Mouse (Mus musculus) small intestine, adult 2 months (tissue): ENCODE measurements around the gene Tns1. TPM values are rescaled to one million over a fixed set of nuclear protein-coding genes. Genes with fewer than 3 reads are reported as not detected.
A peak's percentile ranks its signal among the peaks of the same experiment; 100 is the strongest.

Experiments used
- H3K27ac ChIP-seq: fragments of 200-500 bp; 2 replicates; pipeline ENCODE4 v1.5.1; 2012; ENCODE audit warnings: low read depth, low read length, control low read depth, inconsistent platforms; ENCODE audit not compliant: insufficient read depth
- H3K27me3 ChIP-seq: fragments of 200-500 bp; 2 replicates; pipeline ENCODE4 v1.6.1; 2012; ENCODE audit warnings: mild to moderate bottlenecking, moderate library complexity, low read length, inconsistent platforms; ENCODE audit not compliant: control insufficient read depth, insufficient read depth
- H3K36me3 ChIP-seq: fragments of 200-500 bp; 2 replicates; pipeline ENCODE4 v1.6.1; 2012; ENCODE audit warnings: mild to moderate bottlenecking, low read length, control low read depth, inconsistent platforms; ENCODE audit not compliant: control insufficient read depth, insufficient read depth
- H3K4me1 ChIP-seq: fragments of 200-500 bp; 2 replicates; pipeline ENCODE4 v1.6.1; 2012; ENCODE audit warnings: low read length, inconsistent platforms, mixed read lengths; ENCODE audit not compliant: control insufficient read depth, insufficient read depth, insufficient read length
- H3K4me3 ChIP-seq: fragments of 200-500 bp; 2 replicates; pipeline ENCODE4 v1.5.1; 2012; ENCODE audit warnings: low read depth, mild to moderate bottlenecking, control low read depth, inconsistent platforms, low read length, moderate library complexity
- CTCF ChIP-seq: fragments of 200-500 bp; IDR thresholded peaks from 2 replicates; pipeline ENCODE4 v1.5.1; 2012; ENCODE audit warnings: low read depth, mild to moderate bottlenecking, control low read depth, inconsistent platforms, low read length, moderate library complexity, mixed read lengths; ENCODE audit not compliant: insufficient replicate concordance, insufficient read length; ENCODE audit errors: extremely low read depth
- POLR2A ChIP-seq: fragments of 200-500 bp; IDR thresholded peaks from 2 replicates; pipeline ENCODE4 v1.6.1; 2012; ENCODE audit warnings: low read depth, mild to moderate bottlenecking, control low read depth, inconsistent platforms, low read length, moderate library complexity
- WGBS: fragments of 180-500 bp; shearing (Covaris S2); methylation state at CpG from one replicate; pipeline ENCODE4 v1.1.7; 2018; 5-methylcytosine and 5-hydroxymethylcytosine counted together
- polyA plus RNA-seq: library from polyadenylated mRNA; depleted of rRNA; stranded (reverse); fragments of >200 nt; gene quantifications from 2 replicates; pipeline ENCODE4 v1.2.3, GENCODE M21; 2012

The Tns1 gene
- polyA plus RNA-seq, 1 experiment, result 79.6 TPM

DNA sequence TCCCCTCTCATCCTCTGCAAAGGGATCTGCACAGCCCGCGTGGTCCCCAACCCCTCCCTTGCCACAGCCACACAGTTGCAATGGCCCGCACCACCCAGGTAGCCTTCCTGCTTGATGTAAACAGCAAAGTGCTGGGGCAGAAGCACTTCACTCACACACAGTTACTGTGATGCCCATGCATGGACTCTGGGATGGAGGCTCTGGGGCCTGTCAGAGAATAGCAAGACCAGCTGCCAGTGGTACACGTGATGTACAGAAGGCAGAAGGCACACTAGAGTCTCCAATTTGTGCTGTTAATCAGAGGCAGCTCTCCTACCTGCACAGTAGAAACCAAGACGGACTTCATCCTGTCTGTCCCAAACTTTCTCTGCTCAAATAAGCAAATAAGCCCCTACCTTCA lies 181.0 kb downstream of the Tns1 start:
- no peaks in the 10 kb centered on the region for H3K36me3 ChIP-seq
- H3K4me1 ChIP-seq, result no peaks in the 10 kb centered on the region
- TF ChIP-seq POLR2A (no peak), CTCF (no peak)
- H3K27me3 ChIP-seq, result no peaks in the 10 kb centered on the region
- peak overlapping the region; percentile 16; the same call in 1 of the 2 replicates for H3K27ac ChIP-seq
- H3K4me3 ChIP-seq, result no peak overlapping the region
- WGBS, result 81% methylated on average over 5 of the region's 5 CpGs

DNA sequence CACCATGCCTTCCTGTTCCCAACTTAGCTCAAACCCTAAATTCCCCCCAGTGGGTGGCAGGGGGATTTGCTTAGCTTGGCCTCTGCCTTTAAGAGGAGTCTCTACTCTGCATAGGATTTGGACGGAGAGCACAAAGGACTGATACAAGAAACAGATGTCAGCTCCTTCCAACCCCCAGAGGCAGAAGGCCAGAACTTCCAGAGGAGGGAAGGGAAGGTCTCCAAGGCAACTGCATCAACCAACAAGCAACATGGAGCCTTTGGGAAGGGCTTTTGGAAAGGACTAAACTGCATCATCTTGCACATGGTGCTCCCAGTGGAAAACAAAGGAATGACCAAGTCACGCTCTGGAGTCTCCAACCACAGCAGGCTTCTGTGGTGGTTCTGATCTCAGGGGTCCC lies 182.0 kb downstream of the Tns1 start:
- no peak for TF ChIP-seq POLR2A
- no peak for TF ChIP-seq CTCF
- H3K4me3 ChIP-seq, result no peak overlapping the region
- H3K27me3 ChIP-seq, result no peaks in the 10 kb centered on the region
- H3K27ac ChIP-seq, result peak overlapping the region; percentile 42; the same call in 1 of the 2 replicates
- no peaks in the 10 kb centered on the region for H3K36me3 ChIP-seq
- H3K4me1 ChIP-seq, result no peaks in the 10 kb centered on the region
- 64% methylated on average over 2 of the region's 2 CpGs for WGBS

DNA sequence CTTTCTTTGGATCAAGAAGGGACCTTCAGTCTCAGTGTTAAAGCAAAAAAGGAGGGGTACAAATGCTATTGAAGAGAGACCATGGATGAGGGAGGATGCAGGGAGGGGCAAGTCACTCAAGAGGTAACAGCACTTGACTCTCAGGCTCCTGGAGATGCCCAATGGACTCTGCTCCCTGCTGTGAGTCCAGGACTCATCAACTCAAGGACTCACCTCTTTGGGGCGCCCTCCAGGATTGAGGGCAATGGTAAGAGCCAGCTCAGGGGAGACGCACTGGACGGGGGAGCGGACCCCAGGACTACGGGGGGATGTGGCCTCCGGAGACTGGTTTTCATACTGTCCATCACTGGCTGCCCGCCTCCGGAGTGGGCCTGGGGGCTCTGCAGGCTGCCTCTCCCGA lies 182.6 kb downstream of the Tns1 start:
- WGBS, result 80% methylated on average over 9 of the region's 9 CpGs
- Histone ChIP-seq H3K27me3 (no peaks in the 10 kb centered on the region), H3K36me3 (0 out of 2 replicates have a peak, but pooled peaks cover under 1% of the 10 kb centered on the region), H3K27ac (0 out of 2 replicates have a peak overlapping the region, but pooled peaks have one; percentile 7), H3K4me3 (no peak overlapping the region), H3K4me1 (no peaks in the 10 kb centered on the region)
- no peak for TF ChIP-seq CTCF
- TF ChIP-seq POLR2A, result no peak

DNA sequence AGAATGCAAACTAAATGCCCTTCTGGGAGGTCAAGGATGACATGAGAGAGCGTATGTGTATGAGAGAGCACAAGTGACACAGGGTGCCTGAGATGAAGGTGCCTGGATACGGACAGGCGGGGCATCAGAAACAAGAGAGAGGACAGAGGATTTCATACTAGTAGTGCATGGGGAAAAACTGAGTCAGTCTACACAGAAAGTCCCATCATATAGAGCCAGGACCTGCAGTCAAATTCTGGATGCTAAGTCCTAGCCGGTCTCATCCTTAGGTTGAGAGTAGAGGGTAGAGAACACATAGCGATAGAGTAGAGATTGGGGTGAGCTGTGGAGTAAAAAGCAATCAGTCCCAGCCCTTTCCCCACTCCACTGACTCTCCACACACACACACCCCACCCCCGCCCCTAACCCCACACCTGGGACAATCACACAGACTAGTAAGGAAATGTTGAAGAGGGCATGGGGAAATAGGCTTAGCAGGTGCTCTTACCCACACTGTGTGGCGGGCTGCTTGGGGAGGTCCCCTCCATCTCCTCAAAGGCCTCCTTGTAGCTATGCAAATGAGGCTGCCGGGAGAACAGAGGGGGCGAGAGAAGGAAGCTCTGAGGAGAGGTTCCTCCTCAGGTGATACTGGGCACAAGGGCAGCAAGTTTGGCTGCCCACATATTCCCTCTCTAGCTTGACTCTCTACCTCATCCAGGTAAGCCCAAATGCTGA lies 183.6 kb downstream of the Tns1 start:
- Histone ChIP-seq H3K27me3 (no peaks in the 10 kb centered on the region), H3K4me3 (no peak overlapping the region), H3K27ac (no peak overlapping the region), H3K36me3 (0 out of 2 replicates have a peak, but pooled peaks cover 1% of the 10 kb centered on the region), H3K4me1 (no peaks in the 10 kb centered on the region)
- WGBS, result 74% methylated on average over 9 of the region's 9 CpGs
- no peak for TF ChIP-seq CTCF
- no peak for TF ChIP-seq POLR2A

DNA sequence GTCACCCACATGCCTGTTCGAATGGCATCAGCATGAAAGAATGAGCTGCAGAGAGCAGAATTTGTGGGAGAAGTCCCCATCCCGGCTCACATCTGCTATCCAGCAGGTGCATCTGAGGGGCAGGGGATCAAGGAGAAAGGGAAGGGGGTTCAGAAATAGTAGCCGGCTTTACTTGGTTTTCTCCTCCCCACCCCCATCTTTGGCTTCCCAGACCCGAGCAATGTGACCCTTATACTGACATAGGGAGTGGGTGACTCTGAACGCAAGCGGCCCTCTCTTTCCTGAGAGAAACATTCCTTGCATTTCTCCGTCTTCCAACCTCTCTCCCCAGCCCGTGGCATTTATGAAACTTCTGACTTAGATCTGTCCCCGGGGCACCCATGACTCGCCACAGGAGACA lies 185.7 kb downstream of the Tns1 start:
- no peak overlapping the region for H3K4me3 ChIP-seq
- H3K36me3 ChIP-seq, result 0 out of 2 replicates have a peak, but pooled peaks cover 1% of the 10 kb centered on the region
- no peak for TF ChIP-seq POLR2A
- no peak for TF ChIP-seq CTCF
- H3K4me1 ChIP-seq, result no peaks in the 10 kb centered on the region
- no peak overlapping the region for H3K27ac ChIP-seq
- 71% methylated on average over 10 of the region's 10 CpGs for WGBS
- no peaks in the 10 kb centered on the region for H3K27me3 ChIP-seq

DNA sequence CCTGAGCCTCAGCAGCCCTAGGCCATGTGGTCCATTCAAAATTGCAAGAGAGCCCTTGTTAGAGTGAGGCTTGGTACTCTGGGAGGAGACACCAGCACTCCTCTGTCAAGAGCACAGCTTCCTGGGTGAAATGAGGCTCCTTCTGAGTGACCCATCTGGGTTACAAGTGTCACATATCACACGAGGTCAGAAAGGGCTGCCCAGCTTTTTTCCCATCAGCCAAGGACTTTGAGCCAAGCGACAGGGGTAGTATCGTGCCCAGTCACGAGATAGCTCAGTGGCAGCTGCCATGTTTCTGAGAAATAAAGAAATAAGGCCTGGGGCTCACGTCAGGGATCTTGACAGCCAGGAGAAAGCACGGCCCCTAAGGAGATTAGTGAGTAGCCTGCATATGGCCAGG lies 186.4 kb downstream of the Tns1 start:
- 61% methylated on average over 6 of the region's 6 CpGs for WGBS
- H3K27ac ChIP-seq, result no peak overlapping the region

DNA sequence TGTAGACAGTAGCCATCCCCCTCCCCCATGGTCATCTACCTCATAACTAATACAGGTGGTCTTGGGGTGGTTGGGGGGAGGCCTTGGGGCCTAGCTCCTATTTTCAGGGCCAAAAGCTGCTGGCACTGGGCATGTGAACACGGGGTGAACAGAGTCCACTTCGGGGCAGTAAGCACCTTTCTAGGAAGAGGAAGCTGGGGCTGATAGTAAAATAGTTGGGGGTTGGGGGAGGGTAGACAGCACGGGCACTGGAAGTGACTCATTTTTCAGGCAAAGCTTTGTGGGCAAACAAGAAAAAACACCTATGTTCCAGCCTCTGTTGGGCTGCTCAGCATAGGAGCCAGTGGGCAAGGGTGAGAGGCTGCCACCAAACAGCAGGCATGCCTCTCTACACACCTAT lies 187.7 kb downstream of the Tns1 start:
- H3K36me3 ChIP-seq, result 0 out of 2 replicates have a peak, but pooled peaks cover 1% of the 10 kb centered on the region
- H3K27me3 ChIP-seq, result no peaks in the 10 kb centered on the region
- TF ChIP-seq CTCF, result no peak
- TF ChIP-seq POLR2A, result no peak
- no peak overlapping the region for H3K4me3 ChIP-seq
- H3K27ac ChIP-seq, result no peak overlapping the region
- WGBS, result 13% methylated on average over 3 of the region's 3 CpGs
- H3K4me1 ChIP-seq, result no peaks in the 10 kb centered on the region; the same call in 1 of the 2 replicates

More for the DNA sequence above, 186.4 kb downstream of the Tns1 start:
- H3K36me3 ChIP-seq, result 0 out of 2 replicates have a peak, but pooled peaks cover 1% of the 10 kb centered on the region
- H3K4me3 ChIP-seq, result no peak overlapping the region
- TF ChIP-seq POLR2A (no peak), CTCF (no peak)
- H3K4me1 ChIP-seq, result no peaks in the 10 kb centered on the region; the same call in 1 of the 2 replicates
- H3K27me3 ChIP-seq, result no peaks in the 10 kb centered on the region
